Mouse (Mus musculus) frontal cortex, adult 2 months (tissue): ENCODE data around the gene Lrrk2. TPM values are rescaled to one million over a fixed set of nuclear protein-coding genes. Genes with fewer than 3 reads are reported as not detected.
"Not testable (repeated sequence)": the region's sequence is repeated elsewhere in the genome, so short reads cannot be mapped to it uniquely, and the experiment has no call there.

Source experiments
- DNase-seq, 2 experiments: peaks; one replicate each; pipeline ENCODE4 v3.0.0; 2022; ENCODE audit warnings: low spot score in 1 of 2; ENCODE audit errors: extremely low spot score in 1 of 2
- polyA plus RNA-seq: library from polyadenylated mRNA; depleted of rRNA; stranded (reverse); fragments of >200 nt; gene quantifications from 2 replicates; pipeline ENCODE4 v1.2.3, GENCODE M21; 2012; rRNA removed

Lrrk2 gene
- polyA plus RNA-seq, 1 experiment, result 17.2 TPM

- no peak for DNase-seq
Observed at GRCm38 (mm10) chr15:91788338-91788737, 115.4 kb downstream of the Lrrk2 start.

DNA sequence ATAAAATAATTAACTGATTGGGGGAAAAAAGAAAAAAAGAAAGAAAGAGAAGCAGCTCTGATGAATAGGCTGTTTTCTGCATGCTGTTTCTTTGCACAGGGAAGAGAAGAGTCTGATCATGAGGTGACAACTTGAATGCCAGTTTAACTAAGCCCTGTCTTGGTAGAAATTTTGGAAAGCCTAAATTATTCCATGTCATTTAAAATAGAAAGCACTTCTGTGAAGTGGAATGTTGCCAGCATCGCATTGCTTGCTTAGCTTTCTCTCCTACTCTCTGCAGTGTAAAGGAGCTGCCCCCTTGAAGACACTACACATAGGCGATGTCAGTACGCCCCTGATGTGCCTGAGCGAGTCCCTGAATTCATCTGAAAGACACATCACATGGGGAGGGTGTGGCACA, 133.5 kb downstream of the Lrrk2 start:
- DNase-seq, result peak; percentile 9 to 54

GRCm38 (mm10) chr15:91835319-91835718, 162.3 kb downstream of the Lrrk2 start:
- no peak for DNase-seq

- no peak for DNase-seq
Observed at GRCm38 (mm10) chr15:91837965-91838364, 165.0 kb downstream of the Lrrk2 start, which contains the start of gene Smgc. TSS of gene Smgc (plus strand) at chr15:91838265.

- not testable (repeated sequence) for DNase-seq
Observed at GRCm38 (mm10) chr15:91864130-91864529, 191.2 kb downstream of the Lrrk2 start.

Other genes starting within 250 kb of the Lrrk2 start
- 26.8 and 30.6 TPM in 2 replicates for gene Slc2a13, start 99.9 kb upstream of the Lrrk2 start, polyA plus RNA-seq
- not detected in 2 replicates for gene Smgc, start 165.1 kb downstream of the Lrrk2 start, polyA plus RNA-seq